Mouse (Mus musculus) cerebellum, postnatal 25 days (tissue): ENCODE measurements at regions not wholly inside any gene's neighbourhood (a gene's known extent, or its start where the extent isn't known, plus 50 kb on each side); places are given as distances from the start of the nearest gene placed in this dataset.
"Not testable (repeated sequence)": the region's sequence is repeated elsewhere in the genome, so short reads cannot be mapped to it uniquely, and the experiment has no call there.

Experiments used
- DNase-seq, 2 experiments: peaks; one replicate each; pipeline ENCODE4 v3.0.0; 2021; ENCODE audit warnings: mixed read lengths in 2 of 2

DNA sequence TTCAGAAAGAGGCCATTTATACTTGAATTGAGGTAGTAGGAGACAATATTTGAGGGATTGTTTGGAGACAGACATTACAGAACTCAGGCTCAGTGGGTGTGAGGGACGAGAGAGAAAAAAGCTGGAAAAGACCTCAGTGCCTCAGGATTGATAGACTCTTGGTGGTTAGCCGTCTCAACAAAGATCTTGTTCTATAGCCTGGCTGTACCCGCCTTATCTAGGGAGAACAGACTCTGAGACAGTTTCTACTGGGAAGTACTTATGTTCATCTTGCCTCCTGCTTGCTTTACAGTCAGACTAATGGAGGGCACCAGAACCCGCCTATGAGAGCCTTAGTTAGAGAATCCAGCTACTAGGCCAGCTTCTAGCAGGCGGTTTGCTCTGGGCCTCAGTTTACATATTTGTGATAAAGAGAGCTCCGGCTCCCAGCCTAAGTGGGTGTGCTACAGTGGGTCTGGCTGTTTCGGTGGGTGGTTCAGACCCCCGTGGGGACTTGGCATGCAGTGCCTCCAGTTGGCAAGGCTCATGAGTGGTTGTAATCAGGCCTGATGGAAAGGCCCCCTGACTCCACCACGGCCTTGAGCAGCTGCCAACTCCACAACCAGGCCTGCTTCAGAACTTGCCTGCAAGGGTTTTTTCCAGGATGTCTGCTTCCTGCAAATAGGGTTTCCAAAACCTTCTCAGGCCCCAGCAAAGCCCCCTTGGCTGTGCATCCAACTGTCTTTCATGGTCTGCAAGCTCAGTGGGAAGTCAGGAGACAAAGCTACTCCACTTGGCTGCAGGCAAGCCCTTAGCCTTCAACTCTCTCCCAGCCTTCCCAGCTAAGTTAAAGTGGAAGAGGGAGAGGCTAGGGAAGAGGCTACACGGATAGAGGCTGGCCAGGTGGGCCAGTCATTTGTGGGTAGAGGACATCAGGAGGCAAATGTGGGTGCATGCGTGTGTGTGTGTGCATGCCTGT lies 124.1 kb downstream of the Zfp36l1 start:
- DNase-seq, result peak in 1 of 2 experiments; percentile 28

DNA sequence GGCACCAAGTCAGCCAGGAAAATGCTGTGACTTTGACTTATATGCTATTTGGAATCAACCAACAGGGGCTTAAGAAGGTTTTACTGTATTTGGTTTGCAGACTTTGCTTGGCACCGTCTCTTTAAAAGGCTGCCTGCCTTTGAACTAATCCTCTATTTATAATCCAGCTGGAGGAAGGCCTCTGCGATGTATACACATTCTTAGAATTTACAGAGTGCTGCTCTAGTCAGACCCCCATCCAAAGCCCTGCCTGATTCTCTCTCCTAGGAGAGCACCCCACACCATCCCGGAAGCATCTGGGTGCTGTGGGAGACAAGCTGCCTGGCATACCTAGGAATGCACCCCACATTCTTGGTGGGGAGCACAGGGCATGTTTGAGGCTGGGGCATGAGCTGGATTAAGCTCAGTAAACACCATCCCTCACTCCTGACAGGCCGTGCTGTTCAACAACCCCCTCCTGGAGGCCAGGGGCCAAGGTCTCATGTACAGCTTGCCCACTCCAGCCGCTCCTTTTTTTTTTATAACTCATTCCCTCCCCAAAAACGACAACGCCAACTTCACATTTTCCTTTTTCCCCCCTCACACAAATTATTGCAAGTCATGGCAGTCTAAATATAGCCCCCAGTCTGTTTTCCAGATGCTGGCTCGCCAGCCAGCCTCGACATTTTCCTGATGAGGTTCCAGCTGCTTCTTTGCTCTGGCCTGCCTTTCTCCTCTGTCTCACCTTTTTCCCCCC lies 126.4 kb downstream of the Zfp36l1 start:
- no peak for DNase-seq

DNA sequence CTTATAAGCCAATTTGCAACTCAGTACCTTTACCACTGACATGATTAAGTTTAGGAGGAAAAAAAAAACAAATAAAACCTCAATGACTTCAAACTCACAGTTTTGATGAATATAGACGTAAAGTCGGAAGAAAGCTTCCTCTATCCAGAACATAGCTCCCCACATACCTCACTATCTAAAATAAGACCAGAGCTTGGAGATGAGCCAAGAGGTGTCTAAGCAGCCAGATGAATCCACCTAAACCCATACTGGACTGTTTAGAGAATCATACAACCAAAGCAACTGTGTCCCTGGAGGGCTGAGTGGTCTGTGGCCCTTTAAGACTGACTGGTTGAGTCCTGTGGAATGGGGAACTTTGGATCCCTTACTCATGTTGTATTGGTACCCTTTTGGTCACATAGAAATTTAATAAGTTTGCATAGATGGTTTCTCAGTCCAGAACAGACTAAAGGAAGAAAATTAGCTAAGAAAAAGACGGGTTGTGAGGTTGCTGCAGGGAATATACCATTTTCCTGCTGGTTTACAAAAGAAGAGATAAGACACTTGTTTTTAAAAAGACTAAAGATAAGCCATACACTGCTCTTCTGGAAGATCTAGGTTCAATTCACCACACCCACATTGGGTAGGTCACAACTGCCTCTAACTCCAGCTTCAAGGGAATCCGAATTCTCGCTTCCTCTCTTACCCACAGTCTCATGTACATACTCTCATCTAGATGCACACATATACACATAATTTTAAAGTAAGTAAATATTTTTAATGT lies 127.6 kb downstream of the Zfp36l1 start:
- no peak for DNase-seq

DNA sequence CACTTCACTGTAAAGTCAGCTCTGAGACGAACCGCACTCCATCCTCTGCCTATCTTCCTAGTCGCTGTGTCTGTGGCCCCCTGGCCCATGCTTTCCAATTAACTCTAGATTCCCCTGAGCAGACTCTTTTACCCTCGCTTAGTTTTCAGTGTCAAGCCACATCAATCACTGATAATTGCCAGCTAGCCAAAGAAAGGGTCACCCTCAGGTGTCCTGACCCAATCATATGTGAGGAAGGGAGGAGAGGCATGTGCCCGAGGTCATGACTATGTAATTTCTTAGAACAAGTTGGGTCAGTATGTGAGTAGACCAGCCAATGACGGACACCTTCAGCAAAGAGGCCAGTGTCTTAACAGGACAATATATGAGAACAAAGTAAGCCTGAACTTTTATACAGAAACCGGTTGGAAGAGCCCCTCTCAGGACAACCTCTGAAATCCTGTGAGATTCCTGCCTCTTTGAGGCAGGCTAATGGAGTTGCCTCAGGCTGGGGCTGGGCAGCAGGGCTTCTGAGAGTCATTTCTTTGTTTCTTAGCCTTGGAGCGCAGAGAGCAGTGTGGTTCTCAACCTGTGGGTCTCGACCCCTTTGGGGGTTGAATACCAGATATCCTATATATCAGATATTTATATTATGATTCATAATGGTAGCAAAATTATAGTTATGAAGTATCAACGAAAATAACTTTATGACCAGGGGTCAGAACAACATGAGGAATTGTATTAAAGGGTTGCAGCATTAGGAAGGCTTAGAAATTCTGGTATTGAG lies 128.6 kb downstream of the Zfp36l1 start:
- DNase-seq, result no peak

DNA sequence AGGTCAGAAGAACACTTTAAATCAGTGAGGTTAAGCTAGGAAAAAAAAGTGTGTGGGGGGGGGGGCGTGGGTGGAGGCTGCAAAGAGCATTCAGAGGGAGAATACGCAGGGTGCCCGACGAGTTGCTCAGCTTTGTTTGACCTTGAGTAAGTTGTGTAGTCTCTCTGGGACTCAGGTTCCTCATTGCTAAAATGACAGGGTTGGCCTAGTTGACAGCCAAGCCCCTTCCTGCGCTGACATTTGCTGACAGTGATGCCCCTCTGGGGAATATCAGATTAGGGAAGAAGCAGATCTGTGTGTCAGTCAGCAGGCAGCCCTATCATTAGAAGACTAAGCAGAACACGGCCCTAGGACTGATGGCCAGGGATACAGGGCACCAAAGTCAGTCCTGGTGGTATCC lies 129.6 kb downstream of the Zfp36l1 start:
- DNase-seq, result no peak

DNA sequence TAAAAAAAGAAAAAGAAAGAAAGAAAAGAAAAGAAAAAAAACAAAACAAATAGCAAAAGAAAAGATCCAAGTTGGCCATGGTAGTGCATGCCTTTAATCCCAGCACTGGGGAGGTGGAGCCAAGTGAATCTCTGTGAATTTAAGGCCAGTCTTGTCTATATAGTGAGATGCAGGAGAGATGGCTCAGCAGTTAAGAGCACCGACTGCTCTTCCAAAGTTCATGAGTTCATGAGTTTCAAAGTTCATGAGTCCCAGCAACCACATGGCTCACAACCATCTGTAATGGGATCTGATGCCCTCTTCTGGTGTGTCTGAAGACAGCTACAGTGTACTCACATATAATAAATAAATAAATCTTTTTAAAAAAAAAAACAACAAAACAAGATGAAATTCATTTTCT lies 130.3 kb downstream of the Zfp36l1 start:
- not testable (repeated sequence) for DNase-seq

DNA sequence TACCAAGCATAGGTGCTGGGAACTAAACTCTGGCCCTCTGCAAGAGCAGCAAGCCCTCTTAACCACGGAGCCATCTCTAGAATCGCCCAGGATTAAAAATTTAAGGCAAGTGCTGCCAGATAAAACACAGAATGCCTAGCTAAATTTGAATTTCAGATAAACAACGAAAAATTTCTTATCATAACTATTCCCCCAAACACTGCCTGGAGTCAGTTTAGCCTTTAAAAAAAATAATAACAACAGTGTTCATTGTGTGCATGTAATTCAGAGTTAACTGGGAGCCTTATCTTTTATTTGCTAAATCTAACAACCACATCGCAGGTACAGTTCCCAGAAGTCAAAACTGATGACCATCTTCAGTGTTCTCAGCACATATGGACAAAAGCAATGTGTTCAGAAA lies 132.1 kb downstream of the Zfp36l1 start:
- DNase-seq, result no peak

DNA sequence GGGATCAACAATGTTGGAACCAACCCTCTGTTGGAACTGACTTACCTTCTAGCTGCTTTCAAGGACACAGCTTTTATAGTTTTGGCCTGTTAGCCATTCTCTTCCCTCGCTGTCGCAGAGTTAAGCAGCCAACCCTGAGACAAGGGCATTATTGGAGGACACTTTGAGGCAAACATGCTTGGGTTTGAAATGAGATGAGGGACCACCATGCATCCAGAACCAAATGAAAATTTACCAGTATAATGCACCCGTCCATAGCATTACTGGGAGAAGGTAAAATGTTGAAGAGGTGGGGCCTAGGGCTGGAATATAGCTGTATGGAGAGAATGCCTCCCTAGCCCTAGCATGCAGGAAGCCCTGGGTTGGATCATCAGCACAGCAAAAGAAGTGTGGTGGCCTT lies 135.7 kb downstream of the Zfp36l1 start:
- DNase-seq, result no peak

DNA sequence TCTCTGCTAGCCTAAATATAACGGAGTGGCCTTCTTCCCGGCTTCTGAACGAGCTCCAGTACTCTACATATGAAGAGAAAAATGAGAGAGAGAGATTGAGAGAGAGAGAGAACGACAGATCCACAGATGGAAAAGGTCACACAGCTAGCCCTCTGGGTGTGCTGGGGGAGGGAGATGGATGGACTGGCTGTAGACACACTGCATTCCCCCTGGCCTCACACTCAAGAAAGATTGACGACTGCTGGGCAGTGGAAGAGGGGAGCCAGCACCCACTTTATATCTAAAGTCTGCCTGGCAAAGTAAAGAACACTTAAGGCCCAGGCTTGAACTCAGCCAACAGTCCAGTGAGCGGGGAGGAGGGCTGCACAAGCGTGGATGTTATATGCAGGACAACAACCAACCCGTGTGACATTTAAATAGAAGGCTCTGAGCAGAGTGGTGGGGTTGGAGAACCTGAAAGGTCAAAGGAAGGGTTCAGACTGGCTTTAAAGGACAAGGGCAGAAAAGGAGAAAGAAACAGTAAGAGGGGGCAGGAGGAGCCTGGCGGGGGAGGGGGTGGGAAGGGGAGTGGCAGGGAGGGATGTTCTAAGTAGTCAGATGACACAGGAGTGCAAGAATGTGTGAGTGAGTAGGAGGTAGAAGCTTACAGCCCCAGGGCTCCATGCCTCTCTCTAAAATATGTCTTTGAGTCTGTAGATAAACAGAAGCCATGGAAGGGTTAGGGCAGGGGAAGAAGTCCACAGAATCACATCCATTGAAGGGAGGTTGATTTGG lies 137.2 kb downstream of the Zfp36l1 start:
- no peak for DNase-seq

DNA sequence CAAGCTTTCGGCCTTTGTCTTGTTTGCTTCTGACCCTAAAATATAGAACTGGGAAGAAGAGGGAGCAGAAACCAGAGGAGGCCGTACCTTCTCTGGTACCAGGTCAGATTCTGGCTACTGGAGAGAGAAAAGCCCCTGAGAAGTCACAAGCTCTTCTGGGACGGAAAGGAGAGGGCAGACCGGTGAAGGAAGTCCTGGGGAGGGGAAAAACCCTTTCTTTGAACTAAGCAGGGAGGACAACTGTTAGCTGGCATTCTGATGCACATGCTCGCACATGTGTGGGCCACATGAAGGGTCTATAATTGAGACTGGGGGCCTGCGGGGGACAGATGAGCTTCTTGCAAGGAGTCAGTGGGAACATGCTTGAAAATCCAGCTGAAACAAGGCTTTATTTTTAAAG lies 137.8 kb downstream of the Zfp36l1 start:
- DNase-seq, result no peak

DNA sequence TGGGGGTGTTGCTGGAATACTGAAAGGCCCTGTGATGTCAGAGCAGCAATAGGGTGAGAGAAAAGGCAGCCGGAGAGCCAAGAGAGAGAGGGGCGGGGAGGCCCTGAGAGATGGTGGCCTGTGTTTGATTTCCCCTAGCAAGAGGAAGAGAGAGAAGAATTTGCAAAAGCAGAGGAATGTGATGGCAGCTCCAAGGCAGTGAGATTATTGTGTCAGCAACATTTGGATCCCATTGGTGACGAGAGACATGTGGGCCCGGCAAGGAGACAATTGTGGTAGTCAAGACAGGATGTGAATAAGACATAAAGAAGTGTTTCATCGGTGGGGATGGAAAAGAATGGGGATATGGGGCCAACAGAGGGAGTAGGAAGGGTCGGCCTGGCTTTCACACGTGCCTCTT lies 138.3 kb downstream of the Zfp36l1 start:
- DNase-seq, result no peak

DNA sequence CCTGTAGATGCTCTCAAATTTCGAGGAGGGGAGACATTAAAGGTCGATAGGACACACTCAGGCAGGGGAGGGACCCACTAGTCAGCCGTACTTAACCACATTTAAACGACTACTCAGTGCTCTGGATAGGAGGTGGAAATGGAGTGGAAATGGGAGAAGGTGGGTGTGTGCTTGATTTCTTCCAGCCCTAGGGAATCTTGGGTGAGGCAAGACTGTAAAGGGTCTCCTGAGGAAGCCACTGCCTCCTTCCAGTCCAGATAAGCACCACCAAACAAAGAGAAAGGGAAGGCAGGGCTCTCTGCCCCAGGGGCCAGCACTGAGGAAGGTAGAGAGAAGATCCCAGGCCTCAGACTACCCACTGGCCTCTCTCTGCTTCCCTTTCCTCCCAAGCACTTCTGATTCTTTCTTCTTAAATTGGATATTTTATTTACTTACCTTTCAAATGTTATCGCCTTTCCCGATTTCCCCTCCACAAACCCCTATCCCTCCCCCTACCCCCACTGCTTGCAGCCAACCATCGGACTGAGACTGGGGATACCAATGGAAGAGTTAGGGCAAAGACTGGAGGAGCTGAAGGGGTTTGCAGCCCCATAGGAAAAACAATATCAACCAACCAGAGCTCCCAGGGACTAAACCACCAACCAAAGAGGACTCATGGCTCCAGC lies 139.1 kb downstream of the Zfp36l1 start:
- DNase-seq, result no peak

DNA sequence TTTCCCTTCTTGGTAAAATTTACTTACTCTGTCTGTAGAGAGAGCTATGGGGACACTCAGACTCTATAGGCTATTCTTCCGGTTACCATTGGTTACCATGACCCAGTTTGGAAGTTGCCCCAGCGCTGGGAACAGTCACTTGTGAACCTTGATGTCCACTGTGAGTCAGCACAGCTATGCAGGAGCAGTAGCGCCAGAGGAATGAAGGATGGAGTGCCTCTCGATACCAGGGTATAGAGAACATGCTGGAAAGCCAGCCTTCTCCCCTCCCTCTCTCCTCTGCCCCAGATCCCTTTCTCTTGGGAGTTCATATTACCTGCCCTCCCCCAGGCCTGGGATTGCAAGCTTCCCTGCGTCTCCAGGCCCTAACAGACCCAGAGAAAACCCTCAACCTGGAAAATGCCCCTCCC lies 141.8 kb downstream of the Zfp36l1 start:
- no peak for DNase-seq

DNA sequence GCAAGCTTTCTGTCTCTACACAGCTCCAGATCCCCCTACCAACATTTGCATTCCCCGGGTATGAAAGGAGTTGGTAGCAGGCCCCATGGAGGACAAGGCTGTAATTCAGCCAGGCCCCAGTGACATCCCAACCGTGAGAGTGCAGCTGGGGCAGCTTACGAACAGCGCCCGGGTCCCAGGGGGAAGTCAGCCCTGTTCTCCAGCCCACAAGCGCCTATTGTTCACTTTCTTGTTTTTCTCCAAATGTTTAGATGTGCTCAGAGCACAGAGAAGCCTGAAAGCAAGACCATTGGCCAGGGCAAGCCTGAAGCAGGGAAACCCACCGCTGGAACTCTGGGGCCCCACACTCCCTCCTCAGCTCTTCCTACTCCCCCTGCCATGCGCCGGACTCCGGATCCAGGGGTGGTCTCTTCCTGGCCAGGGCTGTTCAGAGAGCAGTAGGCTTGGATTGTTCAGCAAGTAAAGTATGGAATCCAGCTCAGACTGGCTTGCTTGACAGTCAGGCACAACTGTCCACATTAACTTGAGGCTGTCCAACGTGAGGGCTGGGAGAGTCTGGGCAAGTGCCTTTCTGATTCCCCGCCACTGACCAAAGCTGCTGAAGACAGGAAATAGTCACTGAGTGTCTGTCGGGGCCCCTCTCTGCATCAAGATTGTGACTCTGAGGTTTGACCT lies 142.4 kb downstream of the Zfp36l1 start:
- peak in 1 of 2 experiments; percentile 14 for DNase-seq

DNA sequence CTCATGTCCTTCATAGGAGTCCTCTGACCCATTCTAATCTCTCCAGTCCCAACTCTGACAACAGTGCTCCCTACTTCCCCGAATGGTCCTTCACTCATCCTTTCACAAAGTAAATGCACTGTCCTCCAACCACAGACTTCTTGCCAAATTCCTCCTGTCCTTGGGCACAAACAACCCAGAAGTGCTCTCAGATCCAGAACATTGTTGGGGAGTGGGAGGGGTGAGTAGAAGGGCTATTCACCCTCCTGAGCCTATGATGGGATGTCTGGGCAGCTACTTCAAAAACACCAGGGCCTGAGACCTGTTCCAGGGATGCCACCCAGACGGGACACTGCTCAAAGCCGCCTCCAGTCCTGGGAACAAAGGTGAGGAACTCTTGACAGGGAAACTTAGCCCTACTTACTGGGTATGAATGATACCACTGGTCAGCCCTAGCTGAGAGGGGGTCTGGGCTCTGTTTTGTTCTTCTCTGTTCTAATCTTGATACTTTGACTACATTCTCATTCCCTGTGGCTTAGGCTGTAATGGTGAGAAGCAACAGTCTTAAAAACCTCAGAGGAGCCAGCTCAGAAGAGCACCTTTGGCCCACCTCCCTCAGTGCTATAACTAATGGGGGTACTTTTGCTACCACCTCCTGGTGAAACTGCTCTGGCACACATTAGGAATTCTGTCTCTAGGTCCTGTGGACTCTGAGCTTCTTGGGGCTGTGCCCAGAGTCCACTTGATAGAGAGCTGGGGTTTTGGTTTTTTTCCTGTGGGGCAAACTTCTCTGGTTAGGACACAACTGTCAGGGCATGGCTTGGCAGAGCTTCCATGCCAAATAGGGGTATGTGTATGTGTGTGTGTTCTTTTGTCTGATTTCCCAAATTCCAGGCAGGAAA lies 143.2 kb downstream of the Zfp36l1 start:
- DNase-seq, result no peak

DNA sequence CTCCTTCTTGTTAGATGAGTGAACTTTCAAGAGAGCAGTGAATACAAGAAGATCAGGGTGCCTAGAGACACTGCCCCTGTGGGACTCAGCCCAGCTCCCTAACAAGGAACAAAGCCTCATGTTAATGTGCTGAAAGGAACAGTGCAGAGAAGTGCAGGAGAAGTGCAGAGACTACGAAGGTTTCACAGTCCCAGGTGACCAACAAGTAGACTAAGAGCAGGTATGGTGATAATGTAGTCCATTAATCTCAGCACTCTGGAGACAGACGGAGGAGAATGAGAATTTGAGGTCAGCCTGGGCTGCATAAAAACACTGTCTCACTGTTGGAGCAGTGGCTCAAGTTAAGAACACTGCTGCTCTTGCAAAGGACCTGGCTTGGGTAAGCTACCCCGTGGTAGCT lies 144.1 kb downstream of the Zfp36l1 start:
- DNase-seq, result no peak

DNA sequence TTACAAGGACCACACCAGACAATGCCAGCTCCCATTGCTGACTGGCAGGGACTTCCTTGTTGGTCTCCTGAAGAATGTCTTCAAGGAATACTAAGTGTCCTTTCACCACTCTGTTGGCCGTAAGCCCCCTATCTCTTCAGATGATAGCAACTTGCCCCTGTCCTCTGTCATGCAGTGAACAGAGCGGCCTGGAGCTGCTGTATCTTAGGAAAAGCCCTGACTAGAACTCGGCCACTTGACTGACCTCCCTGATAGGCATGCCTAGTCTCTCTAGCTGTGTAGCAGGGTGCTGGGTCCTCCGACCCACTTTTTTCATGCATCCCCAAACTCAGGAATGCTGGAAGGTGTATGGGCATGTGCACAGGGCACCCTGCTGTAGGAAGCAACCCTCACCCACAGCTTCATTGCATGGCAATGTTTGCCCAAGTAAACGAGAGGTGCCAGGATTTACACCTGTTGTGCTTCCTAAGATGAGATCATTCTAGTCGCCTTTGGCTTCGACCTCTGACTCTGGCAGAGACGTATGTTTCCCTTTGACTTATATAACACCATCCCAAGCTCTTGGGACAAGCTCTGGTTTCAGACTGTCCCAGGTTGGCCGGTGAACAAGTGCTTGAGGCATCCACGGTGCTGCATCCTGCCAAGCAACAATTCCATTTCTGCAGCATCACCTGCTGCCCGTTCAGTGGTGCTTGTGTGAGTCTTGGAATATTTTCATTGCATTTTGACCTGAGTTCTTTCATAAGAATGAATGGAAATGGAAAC lies 145.1 kb downstream of the Zfp36l1 start:
- peak; percentile 32 to 42 for DNase-seq

DNA sequence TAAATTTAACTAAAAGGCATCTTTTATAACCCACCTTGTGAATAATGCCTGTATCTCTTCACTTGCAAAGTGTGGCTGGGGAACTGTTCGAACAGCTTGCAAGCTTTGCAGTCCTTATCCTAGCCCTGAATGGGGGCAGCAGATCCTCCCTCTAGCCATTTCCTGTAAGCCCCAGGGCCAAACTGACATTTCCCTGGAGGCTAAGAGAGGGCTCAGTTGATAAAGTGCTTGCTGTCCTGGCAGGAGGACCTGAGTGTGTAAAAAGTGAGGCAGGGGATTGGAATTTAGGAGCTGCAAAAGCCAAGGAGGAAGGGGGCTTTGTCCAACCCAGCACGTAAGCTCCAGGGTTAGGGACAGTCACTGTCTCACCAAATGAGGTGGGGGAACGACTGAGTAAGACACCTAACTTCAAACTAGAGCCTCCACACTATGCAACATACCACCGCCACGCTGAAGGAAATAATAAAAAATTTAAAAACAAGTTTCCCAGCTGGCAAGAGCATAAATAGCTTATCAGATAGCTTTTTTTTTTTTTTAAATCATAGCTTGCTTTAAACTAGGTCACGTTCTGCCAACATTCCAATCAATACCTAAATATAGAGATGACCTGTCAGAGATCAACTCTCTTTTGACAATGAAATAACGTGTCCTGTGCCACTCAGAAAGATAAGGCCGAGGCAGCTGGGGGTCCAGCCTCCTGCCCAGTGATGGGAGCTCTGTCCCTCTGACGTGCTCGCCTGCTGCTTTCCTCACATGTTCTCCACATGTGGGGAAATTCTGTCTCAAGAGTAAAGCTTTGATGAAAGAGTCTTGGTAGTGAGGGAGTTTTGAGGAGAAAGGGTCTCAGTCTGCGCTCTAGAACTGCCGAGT lies 146.0 kb downstream of the Zfp36l1 start:
- no peak for DNase-seq
